Mouse (Mus musculus): Measurements from ENCODE around the gene Hint3.

The Hint3 gene

DNA sequence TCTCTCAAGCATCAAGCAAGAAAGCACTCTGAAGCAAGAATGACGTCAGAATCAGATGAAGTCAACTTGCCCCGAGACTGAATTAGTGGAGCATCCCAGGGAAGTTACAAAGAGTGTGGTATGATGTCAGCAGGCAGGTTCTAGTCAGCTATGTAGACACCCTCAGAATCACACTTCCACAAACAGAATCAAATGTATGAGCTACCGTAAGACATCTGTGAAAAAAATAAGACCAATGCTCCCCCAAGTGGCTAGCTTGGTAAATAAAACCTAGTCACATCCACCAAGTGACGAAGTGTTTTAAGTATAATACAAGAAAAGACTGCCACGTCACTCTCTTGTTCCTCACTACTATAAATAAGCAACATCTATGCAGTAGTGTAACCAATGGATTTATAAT, 42.4 kb downstream of the Hint3 start:
- DNase-seq (ENCODE audit: low spot score in 2 of 2): no peak

DNA sequence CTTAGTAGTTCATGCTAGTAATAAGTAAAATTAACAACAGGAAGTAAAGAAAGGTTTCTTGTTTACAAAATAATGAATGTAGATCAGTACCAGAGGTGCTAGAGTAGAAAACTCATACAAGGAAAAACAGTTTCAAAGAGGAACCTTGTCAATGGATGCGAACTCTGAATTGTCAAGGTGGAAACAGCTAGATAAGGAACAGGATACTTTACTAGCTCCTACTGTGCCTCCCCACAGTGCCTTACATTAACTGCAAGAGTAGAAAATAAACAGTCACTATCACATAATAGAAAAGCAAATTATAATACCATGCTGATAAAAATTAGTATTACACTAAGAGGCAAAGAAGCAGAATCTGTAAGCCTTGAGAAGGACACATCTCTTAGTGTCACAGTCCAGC, 43.7 kb downstream of the Hint3 start:
- DNase-seq (ENCODE audit: low spot score in 2 of 2): no peak

- DNase-seq (ENCODE audit: low spot score in 2 of 2): no peak
Observed at GRCm38 (mm10) chr10:30577670-30578280, 51.7 kb downstream of the Hint3 start.

- no peak for DNase-seq (ENCODE audit: low spot score in 2 of 2)
Observed at GRCm38 (mm10) chr10:30566364-30566763, 63.1 kb downstream of the Hint3 start.

DNA sequence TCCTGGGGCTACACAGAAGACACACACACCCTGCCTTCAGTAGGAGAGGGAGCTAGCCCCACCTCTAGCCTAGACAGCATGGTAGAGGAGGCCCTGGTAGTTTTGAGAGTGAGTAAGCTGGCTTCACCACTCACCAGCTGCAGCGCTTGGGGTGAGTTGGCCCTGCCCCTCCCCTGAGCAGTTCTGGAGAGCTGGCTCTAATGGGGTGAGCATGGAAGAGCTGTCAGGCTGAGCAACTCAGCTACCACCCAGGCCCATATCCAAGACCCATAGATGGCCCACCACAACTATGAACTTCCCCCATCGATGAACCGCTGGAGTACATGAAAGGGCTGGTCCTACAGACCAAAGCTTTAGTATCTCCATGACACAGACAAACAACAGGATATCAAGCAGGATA, 64.8 kb downstream of the Hint3 start:
- DNase-seq (ENCODE audit: low spot score in 2 of 2): no peak

Measured in frontal cortex, postnatal 25 days (tissue).